Comparison of ENCODE assay signal across 10 mouse cellular contexts in the genomic region with DNA sequence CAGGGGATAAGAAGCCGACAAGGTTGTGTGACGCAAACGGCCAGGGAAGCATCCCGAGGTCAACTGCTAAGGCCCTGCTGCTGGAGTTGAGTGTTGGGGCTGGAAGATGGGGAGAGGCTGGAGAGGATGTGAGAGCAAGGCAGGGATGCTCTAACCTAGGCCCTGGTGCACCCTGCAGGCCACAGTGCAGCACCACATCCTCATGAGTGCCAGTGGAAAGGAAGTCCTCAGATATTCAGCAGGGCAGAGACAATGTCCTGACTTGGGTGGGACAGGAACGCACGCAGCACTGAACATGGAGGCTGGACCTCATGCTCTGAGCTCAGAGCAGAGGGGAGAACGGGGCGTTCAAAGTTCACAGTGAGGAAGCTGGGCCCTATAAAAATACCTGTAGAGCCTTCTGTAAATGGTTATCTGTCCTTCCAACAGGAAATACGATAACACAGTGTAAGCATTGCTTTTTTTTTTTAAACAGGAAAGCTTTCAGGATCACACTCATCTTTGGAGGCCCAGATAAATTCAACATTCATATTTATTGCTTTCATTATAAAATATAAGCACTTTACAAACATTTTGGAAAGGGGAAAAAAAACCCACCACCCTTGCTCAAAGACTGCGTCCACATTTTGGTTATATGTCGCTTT. TPM values are rescaled to one million over a fixed set of nuclear protein-coding genes. Genes with fewer than 3 reads are reported as not detected.
DNase-seq lines count a peak whose midpoint lies in the region; ATAC-seq and TF ChIP-seq lines count a peak whose summit lies in the region.
"Had no signal": no experiment of that assay in that cellular context is flagged by ENCODE, and none has a peak within 500 bp of the region (broad histone marks: within the 10 kb centered on the region; RNA-seq: fewer than 3 reads in every experiment).

No protein-coding gene starts in this region.

- H3K9me3 ChIP-seq in heart, embryonic 14.5 days (ENCODE audit: control insufficient read depth, low read length) = no peaks in the 10 kb centered on the region
- H3K9me3 ChIP-seq in liver, embryonic 16.5 days (replicated peaks; ENCODE audit: control insufficient read depth, low read length) = no peaks in the 10 kb centered on the region
- H3K9me3 ChIP-seq: heart, embryonic 15.5 days; kidney, embryonic 15.5 days had no signal

- peak; percentile 31; the same call in 1 of the 2 replicates for TF ChIP-seq CTCF in testis, adult 2 months (IDR thresholded peaks at IDR 0.05; ENCODE audit: control insufficient read depth, insufficient read depth, insufficient replicate concordance, low read depth, low read length)

- 0 out of 2 replicates have a peak, but pooled peaks have one; percentile 46 for ATAC-seq in heart, embryonic 14.5 days (ENCODE audit: insufficient number of reproducible peaks, insufficient read depth, low FRiP score, low read depth)
- peak; percentile 45 for ATAC-seq in liver, embryonic 16.5 days (ENCODE audit: low read depth)
- no peak for ATAC-seq in megakaryocyte, adult 5-6 weeks (ENCODE audit: poor library complexity, severe bottlenecking)

- no peak overlapping the region for H3K4me2 ChIP-seq in heart, embryonic 14.5 days (ENCODE audit: low read length)
- H3K4me2 ChIP-seq in liver, embryonic 16.5 days (ENCODE audit: low read depth, low read length) = no peak overlapping the region
- H3K4me2 ChIP-seq: heart, embryonic 15.5 days; kidney, embryonic 15.5 days had no signal

- H3K9ac ChIP-seq in heart, embryonic 14.5 days (ENCODE audit: low read length) = no peak overlapping the region
- H3K9ac ChIP-seq in liver, embryonic 16.5 days (ENCODE audit: low read depth, low read length) = no peak overlapping the region
- H3K9ac ChIP-seq: heart, embryonic 15.5 days; kidney, embryonic 15.5 days had no signal

- no peak for DNase-seq in heart, adult 9 months (ENCODE audit: low spot score in 2 of 2)
- DNase-seq in testis, postnatal 14 days (ENCODE audit: low spot score) = no peak
- no peak for DNase-seq in urinary bladder, postnatal 36 days (ENCODE audit: low spot score in 2 of 2)
- no peak for DNase-seq in urinary bladder, adult 18-20 months (ENCODE audit: low spot score in 2 of 2)

- peaks cover 14 to 19% of the 10 kb centered on the region in 2 experiments for H3K4me1 ChIP-seq in heart, embryonic 14.5 days (ENCODE audit: control insufficient read depth in 2 of 2, insufficient read depth in 2 of 2, low read length in 2 of 2)
- peaks cover 14% of the 10 kb centered on the region for H3K4me1 ChIP-seq in testis, adult 2 months (ENCODE audit: control insufficient read depth, insufficient read depth, low read length)
- peaks cover 11% of the 10 kb centered on the region for H3K4me1 ChIP-seq in liver, embryonic 16.5 days (ENCODE audit: control insufficient read depth, low read depth, low read length)

- no peaks in the 10 kb centered on the region for H3K27me3 ChIP-seq in heart, embryonic 14.5 days (ENCODE audit: control insufficient read depth, insufficient read depth, low read length)
- H3K27me3 ChIP-seq in testis, adult 2 months (ENCODE audit: control insufficient read depth, insufficient read depth, low read length) = no peaks in the 10 kb centered on the region
- H3K27me3 ChIP-seq in liver, embryonic 16.5 days (ENCODE audit: control insufficient read depth, insufficient read depth, low read depth, low read length) = no peaks in the 10 kb centered on the region
- H3K27me3 ChIP-seq: heart, embryonic 15.5 days; kidney, embryonic 15.5 days had no signal

- peaks cover 10% of the 10 kb centered on the region for H3K36me3 ChIP-seq in heart, embryonic 14.5 days (ENCODE audit: control insufficient read depth, insufficient read depth, low read length)
- H3K36me3 ChIP-seq in testis, adult 2 months (ENCODE audit: control insufficient read depth, insufficient read depth, low read length) = no peaks in the 10 kb centered on the region
- peaks cover 3% of the 10 kb centered on the region for H3K36me3 ChIP-seq in liver, embryonic 16.5 days (ENCODE audit: control insufficient read depth, insufficient read depth)

- WGBS in heart, embryonic 14.5 days = 62% methylated on average over 11 of the region's 11 CpGs
- WGBS in liver, embryonic 16.5 days (ENCODE audit: insufficient replicate concordance) = 67% methylated on average over 11 of the region's 11 CpGs

- no peak overlapping the region for H3K4me3 ChIP-seq in heart, embryonic 14.5 days (ENCODE audit: control insufficient read depth in 1 of 2, insufficient read depth in 1 of 2, low read depth in 1 of 2, low read length in 2 of 2)
- no peak overlapping the region for H3K4me3 ChIP-seq in testis, adult 2 months (ENCODE audit: control insufficient read depth, low read depth, low read length)
- no peak overlapping the region for H3K4me3 ChIP-seq in liver, embryonic 16.5 days (ENCODE audit: low read depth, low read length)
- H3K4me3 ChIP-seq: heart, embryonic 15.5 days; kidney, embryonic 15.5 days had no signal

- H3K27ac ChIP-seq in heart, embryonic 14.5 days (replicated peaks in 1 of 2; ENCODE audit: control insufficient read depth in 1 of 2, insufficient read depth in 1 of 2, low read depth in 2 of 2, low read length in 2 of 2) = 0 out of 4 replicates have a peak overlapping the region, but pooled peaks of 1 of the 2 experiments have one; percentile 4
- no peak overlapping the region for H3K27ac ChIP-seq in testis, adult 2 months (ENCODE audit: control insufficient read depth, insufficient read depth, low read depth, low read length)
- no peak overlapping the region for H3K27ac ChIP-seq in liver, embryonic 16.5 days (ENCODE audit: low read length)
- H3K27ac ChIP-seq: heart, embryonic 15.5 days; kidney, embryonic 15.5 days had no signal

- TF ChIP-seq POLR2A in testis, adult 2 months (IDR thresholded peaks at IDR 0.05; ENCODE audit: control insufficient read depth, low read depth, low read length) = no peak

RNA-seq across cellular contexts. Expression of gene Ssr1, which starts 23.0 kb away (rescaled TPM):
- 82.9 and 90.1 TPM in 2 replicates for polyA plus RNA-seq in heart, embryonic 14.5 days (2014; fragmentation: Nextera tagmentation; extraction: Ambion mirVana)
- 13.2 and 17.7 TPM in 2 replicates for polyA plus RNA-seq in testis, adult 2 months (2012; rRNA removed)
- 67.7 and 69.3 TPM in 2 replicates for polyA plus RNA-seq in liver, embryonic 16.5 days (2015; fragmentation: Nextera tagmentation; extraction: Ambion mirVana)
- 96.5 and 104 TPM in 2 replicates for total RNA-seq in megakaryocyte, adult 5-6 weeks (2015)
- total RNA-seq in megakaryocyte, adult 5-6 weeks (2017) = 126 and 148 TPM in 2 replicates
